Mouse (Mus musculus) cerebellum, adult 8-10 months (tissue): ENCODE results near the gene Apba2.
A peak's percentile ranks its signal among the peaks of the same experiment; 100 is the strongest.

Experiments used
- DNase-seq: peaks from one replicate; pipeline ENCODE4 v3.0.0; 2022

The Apba2 gene

GRCm38 (mm10) chr7:64501536-64502270 lies at the start of gene Apba2:
Gene Apba2 (plus strand): TSS chr7:64501706.
- DNase-seq: peak; percentile 86

DNA sequence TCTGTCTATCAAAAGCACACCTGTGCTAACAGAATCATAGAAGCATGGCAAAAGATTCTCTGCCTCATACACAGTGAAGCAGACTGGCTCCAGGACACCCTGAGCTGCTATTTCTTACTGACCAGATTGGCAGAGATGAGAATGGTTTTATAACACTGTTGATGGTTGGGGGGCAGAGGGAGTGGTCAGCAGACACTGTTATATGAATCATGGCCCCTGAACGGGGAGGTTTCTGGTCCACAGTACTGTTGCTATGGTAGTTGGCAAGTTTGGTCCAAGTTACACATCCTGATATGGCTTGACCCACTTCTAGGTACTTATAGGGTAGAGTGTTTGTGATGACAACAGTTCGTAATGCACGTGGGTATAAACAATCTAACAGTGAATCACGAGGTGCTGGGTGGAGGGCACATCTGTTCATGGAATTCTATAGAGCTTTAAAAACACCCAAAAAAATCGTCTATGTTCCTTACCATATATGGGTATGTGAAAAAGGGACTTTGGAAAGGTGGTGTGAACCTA lies 49.6 kb upstream of the Apba2 start:
- no peak for DNase-seq

DNA sequence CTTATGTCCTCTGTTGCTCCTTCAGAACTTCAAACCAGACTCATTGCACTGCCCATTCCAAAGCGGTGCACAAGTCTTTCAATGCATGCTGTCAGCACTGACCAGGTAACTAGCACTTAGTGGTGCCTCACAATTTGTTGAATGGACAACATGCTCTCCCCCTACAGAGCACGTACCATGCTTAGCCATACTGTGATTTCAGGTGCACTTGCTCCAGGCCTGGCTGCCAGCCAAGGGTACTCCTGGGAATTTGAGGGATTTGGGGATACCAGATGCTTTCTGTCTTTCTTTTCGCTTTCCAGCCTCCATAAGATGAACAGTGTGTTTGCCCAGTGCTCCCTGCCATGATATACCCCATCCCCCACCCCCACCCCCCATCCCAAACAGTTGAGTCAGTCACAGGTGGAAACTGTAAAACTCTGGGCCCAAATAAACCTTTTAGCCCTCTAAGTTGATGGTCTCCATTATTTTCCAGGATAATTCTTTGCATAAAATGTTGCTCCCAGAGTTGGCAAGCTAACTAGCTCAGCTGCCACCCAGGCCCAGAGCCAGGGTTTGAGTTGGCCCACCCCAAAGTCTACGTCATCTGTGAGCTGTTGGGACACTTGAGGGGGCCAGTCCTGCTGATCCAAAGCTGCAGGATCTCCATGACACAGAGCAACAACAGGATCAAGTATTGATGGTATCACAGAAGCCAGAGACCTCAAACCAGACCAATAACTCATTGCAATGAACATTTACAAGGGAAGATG lies 48.9 kb upstream of the Apba2 start:
- DNase-seq: peak; percentile 47

GRCm38 (mm10) chr7:64456176-64456575 lies 45.3 kb upstream of the Apba2 start:
- no peak for DNase-seq

GRCm38 (mm10) chr7:64456676-64457075 lies 44.8 kb upstream of the Apba2 start:
- DNase-seq: no peak

GRCm38 (mm10) chr7:64457811-64458210 lies 43.7 kb upstream of the Apba2 start:
- DNase-seq: no peak

DNA sequence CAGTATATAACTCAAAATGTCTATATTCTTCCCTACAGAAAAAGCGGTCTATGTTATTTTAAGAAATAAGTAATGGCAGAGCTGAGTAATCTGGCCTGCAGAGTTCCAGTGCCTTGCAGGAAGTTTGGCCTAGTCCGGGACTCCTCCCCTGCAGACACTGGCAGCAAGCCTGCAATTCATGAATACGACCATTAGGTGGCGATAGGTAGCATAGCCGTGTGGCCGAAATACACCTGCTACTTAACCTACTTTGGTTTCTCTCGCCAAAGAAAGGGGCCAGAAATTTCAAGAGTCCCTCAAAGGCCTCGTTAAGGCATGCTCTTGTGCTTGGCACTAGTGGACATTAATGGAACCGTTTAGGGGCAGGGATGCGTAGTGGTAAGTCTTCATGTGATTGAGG lies 4.1 kb upstream of the Apba2 start:
- DNase-seq: peak; percentile 29

- peak; percentile 49 for DNase-seq
Observed at GRCm38 (mm10) chr7:64502271-64503180, 1.0 kb downstream of the Apba2 start.

- no peak for DNase-seq
Observed at GRCm38 (mm10) chr7:64503641-64504040, 2.1 kb downstream of the Apba2 start.

- peak; percentile 61 for DNase-seq
Observed at GRCm38 (mm10) chr7:64504691-64505231, 3.3 kb downstream of the Apba2 start.

DNA sequence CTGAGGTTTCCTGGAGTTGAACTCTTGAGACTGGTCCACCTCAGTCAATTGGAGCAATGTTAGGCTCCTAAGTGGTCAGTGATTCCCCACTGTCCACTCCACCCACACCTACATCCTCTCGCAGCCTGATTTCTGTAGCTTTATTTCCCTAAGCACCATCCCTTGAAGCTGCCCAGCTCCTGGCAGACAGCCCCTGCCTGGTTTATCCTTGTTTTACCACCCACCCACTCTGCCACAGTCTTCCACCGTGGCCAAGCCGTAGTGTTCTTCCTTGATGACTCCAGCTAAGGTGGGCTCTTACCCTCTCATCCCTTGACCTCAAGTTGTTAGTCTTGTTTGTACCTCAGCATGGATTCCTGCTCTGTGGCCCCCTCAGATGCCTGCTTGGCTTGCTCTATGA lies 4.1 kb downstream of the Apba2 start:
- peak; percentile 23 for DNase-seq

DNA sequence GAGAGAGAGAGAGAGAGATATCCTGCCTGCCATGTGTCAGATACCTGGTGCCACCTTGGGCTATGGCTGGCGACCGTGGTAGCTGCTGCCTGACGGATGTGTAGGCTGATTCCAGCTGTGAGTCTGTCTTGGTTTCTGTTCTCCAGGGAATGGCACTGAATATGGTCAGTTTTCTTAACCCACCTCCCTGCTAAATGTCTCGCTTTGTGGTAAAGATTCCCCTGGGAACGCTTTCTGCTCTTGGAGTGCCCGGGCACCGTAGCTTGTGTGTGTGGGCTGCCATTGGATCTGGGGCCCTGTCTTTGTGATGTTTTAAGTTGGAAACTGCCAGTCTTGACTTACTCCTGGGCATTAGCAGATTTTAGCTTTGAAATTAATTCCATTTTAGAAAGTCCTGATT lies 7.3 kb downstream of the Apba2 start:
- DNase-seq: peak; percentile 21

GRCm38 (mm10) chr7:64509911-64510310 lies 8.4 kb downstream of the Apba2 start:
- peak; percentile 35 for DNase-seq

DNA sequence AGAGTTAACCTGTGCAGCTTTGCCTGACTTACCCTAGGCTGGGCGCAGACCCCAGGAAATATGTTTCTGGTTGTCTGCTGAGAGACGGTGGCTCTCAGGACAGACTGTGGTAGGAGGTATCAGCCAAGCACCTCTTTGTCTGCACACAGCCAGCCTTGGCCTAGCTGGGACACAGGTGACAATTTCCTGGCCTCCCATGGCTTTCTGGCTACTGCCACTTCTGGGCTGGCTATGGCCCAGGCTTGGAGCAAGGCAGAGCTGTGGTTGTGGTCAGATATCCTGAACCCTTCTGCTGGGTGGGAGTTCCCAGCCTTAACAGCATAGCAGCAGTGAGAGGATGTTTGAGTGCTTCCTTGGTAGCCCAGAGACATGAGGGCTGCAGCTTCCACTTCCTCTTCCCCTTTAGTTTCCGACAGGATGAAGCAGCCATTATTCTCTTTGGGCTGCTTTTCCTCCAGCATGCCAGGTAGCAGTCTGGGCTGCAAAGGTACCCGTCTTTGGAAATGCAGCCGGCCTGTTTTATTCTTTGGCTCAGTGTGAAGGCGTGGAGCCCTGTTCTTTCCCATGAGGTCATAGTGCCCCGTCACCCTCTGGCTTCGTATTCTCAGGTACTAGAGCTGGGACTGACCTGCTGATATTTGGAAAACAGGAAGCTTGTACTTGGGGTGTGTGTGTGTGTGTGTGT lies 9.2 kb downstream of the Apba2 start:
- DNase-seq: peak; percentile 84

GRCm38 (mm10) chr7:64513621-64514020 lies 12.1 kb downstream of the Apba2 start:
- DNase-seq: peak; percentile 11

DNA sequence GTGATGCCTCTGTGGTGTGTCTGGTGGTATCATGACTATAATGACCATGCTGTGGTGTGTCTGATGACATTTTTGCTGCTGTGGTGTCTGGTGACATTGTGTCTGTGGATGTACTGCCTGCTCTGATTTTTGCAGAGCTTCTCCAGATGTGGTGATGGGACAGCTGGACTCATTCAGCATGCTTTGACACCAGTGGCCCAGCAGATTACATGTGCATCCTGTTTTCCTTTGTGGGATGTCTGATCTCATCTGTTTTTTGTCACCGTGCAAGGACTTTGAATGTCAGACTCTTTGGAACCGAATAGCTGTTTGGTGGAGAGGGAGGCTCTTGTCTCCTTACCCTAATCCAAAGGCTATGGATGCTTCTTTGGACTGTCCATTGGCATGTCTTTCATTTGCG lies 13.8 kb downstream of the Apba2 start:
- peak; percentile 2 for DNase-seq

DNA sequence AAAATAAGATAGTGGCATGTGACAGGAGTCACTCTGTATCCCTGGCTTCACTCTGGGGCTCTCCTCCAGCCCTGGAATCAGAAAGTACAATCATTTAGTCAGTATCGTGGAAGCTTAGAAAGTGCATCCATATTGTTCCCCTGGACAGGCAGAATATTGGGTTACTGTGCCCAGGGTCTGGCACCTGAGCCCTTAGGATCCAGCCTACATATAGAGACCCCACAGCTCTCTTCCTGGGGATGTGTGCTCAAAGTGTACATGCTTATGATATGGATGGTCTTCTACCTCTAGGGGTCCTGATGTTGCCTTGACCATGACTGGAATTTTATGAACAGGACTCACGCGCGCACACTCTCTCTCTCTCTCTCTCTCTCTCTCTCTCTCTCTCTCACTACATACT lies 14.4 kb downstream of the Apba2 start:
- no peak for DNase-seq

GRCm38 (mm10) chr7:64519091-64519490 lies 17.6 kb downstream of the Apba2 start:
- DNase-seq: peak; percentile 46

GRCm38 (mm10) chr7:64519521-64519920 lies 18.0 kb downstream of the Apba2 start:
- no peak for DNase-seq

- DNase-seq: peak; percentile 72
Observed at GRCm38 (mm10) chr7:64521695-64522408, 20.3 kb downstream of the Apba2 start.

- no peak for DNase-seq
Observed at GRCm38 (mm10) chr7:64522409-64522730, 20.9 kb downstream of the Apba2 start.

DNA sequence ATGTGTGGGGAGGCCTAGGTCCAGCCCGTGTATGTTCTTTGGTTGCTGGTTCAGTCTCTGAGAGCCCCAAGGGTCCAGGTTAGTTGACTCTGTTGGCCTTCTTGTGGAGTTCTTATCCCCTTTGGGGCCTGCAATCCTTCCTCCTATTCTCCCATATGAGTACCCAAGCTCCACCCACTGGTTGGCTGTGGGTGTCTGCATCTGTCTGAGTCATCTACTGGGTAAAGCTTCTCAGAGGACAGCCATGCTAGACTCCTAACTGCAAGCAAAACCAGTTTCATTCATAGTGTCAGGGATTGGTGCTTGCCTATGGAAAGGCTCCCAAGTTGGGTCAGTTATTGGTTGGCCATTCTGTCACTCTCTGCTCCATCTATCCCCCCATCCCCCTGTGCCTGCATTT lies 29.8 kb downstream of the Apba2 start:
- DNase-seq: no peak
